Mouse (Mus musculus) stomach, postnatal 0 days (tissue): Measurements from ENCODE around the gene Grid1.

Experiments
- CTCF ChIP-seq: IDR thresholded peaks from 2 replicates; pipeline ENCODE4 v1.5.1; 2016; ENCODE audit warnings: antibody characterized with exemption, low read depth, mild to moderate bottlenecking, moderate library complexity
- EP300 ChIP-seq: optimal IDR thresholded peaks from 2 replicates; pipeline ENCODE3; 2016; ENCODE audit warnings: antibody characterized with exemption

DNA sequence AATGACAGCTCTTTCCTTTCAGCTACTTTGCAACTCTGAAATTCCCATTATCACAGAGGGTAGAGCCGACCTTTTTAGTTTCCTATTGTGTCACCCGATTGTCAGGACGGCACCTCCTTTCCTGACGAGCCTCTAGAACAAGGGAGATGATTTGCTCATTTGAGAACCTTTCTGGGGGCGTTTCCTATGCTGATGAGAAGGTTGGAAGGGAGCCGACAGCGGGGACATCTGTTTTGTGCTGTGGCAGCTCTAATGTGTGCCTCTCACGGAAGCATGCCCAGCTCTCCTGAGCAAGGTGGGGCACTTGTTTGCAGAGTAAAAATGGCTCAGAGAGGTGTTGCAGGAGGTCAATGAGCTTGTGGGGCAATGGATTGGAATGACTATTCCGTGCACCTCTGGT, 189.2 kb downstream of the Grid1 start:
- no peak for TF ChIP-seq CTCF
- TF ChIP-seq EP300, result no peak
